29 mouse cellular contexts compared by ENCODE assay signal in genomic region chrX:98317483-98317882, GRCm38 (mm10).
"Had no signal": no experiment of that assay in that cellular context is flagged by ENCODE, and none has a peak within 500 bp of the region (broad histone marks: within the 10 kb centered on the region; RNA-seq: fewer than 3 reads in every experiment).

No protein-coding gene starts in this region.

- H3K4me1 ChIP-seq: heart, embryonic 12.5 days; heart, embryonic 13.5 days; heart, embryonic 15.5 days; hindbrain, embryonic 10.5 days; hindbrain, embryonic 12.5 days; hindbrain, embryonic 13.5 days; hindbrain, embryonic 15.5 days; intestine, embryonic 15.5 days; kidney, embryonic 15.5 days had no signal

- H3K4me3 ChIP-seq: heart, embryonic 12.5 days; heart, embryonic 13.5 days; heart, embryonic 15.5 days; hindbrain, embryonic 10.5 days; hindbrain, embryonic 12.5 days; hindbrain, embryonic 13.5 days; hindbrain, embryonic 15.5 days; intestine, embryonic 15.5 days; kidney, embryonic 15.5 days; layer of hippocampus, adult 2 months; left cerebral cortex, adult 2 months had no signal

- H3K27ac ChIP-seq: heart, embryonic 13.5 days; heart, embryonic 15.5 days; hindbrain, embryonic 10.5 days; hindbrain, embryonic 12.5 days; hindbrain, embryonic 13.5 days; hindbrain, embryonic 14.5 days; hindbrain, embryonic 15.5 days; hindbrain, postnatal 0 days; intestine, embryonic 15.5 days; kidney, embryonic 15.5 days; kidney, postnatal 0 days; layer of hippocampus, adult 2 months; left cerebral cortex, adult 2 months had no signal

- H3K27me3 ChIP-seq: heart, embryonic 12.5 days; heart, embryonic 13.5 days; heart, embryonic 15.5 days; hindbrain, embryonic 12.5 days; hindbrain, embryonic 13.5 days; hindbrain, embryonic 15.5 days; intestine, embryonic 15.5 days had no signal

- DNase-seq: heart, postnatal 10 days; heart, postnatal 14 days; heart, postnatal 36 days; heart, postnatal 4 days; kidney, adult 11 months; kidney, adult 18-20 months; kidney, adult 8-10 months; kidney, adult 9 months; kidney, postnatal 10 days; kidney, postnatal 14 days; kidney, postnatal 25 days; kidney, postnatal 36 days; kidney, postnatal 4 days; layer of hippocampus, adult 9-11 months; layer of hippocampus, postnatal 36 days had no signal

- H3K36me3 ChIP-seq: heart, embryonic 12.5 days; heart, embryonic 13.5 days; heart, embryonic 15.5 days; hindbrain, embryonic 10.5 days; hindbrain, embryonic 12.5 days; hindbrain, embryonic 13.5 days; hindbrain, embryonic 15.5 days; intestine, embryonic 15.5 days; kidney, embryonic 15.5 days had no signal
